Mouse (Mus musculus) heart, adult 11 months (tissue): Measurements from ENCODE around the gene Speg.

Experiments used
- DNase-seq: peaks from one replicate; pipeline ENCODE4 v3.0.0; 2022

Gene Speg

DNA sequence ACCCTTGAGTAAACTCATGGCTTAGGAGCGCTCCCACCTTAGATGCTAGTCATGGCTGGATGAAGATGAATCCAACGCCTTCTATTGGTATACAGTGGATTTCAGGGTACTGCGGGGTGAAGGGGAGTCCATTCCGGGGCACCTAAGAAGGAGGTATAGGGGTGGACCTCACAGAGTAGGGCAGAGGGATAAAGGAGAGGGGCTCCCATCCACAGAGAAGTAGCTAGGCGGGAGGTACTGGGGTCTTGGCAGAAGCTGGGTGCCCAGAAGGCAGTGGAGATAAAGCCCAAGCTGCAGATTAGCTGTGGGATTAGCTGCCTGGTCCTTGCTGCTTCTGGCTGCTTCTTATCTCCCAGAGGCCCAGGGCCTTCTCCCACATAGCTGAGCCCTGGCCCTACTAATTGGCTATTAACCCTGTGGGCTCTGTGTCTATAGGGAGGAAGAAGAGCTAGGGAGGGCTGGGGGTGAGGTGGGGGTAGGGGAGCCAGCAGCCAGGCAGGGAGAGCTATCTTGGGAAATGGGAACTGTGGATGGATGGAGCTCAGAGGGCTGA lies 88.6 kb downstream of the Speg start:
- DNase-seq, result no peak

DNA sequence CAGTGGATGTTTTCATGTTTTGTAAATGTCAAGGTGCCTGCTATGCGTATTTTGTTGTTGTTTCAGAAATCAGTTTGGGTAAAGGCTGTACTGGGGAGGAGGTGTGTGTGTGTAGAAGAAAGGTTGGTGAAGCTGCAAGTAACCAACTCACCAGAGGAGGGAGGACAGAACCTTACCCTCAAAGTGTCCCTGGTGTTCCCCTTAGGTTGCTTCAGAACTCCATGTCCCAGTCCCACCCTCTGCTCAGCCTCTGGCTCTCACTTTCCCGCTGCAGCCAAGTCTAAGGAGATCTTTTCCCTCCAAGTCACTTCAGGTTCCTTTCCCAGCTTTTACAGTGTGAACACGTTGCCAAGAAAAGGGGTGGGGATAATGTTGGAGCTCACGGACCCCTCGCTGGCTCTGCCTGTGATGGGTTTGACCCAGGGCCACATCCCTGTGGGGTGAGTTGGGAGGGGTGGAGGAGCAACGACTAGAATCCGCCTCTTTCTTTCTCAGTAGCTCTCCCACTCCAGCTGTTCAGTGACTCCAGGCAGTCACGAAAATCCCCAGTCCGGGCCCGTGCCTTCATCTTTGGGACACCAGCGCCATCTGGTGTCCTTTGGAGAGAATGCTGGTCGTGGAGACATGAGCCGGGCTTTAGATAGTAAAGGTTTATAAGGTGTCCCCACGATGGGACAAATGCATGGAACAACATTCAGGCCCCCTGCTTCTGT lies 92.3 kb downstream of the Speg start:
- DNase-seq, result peak; percentile 97

DNA sequence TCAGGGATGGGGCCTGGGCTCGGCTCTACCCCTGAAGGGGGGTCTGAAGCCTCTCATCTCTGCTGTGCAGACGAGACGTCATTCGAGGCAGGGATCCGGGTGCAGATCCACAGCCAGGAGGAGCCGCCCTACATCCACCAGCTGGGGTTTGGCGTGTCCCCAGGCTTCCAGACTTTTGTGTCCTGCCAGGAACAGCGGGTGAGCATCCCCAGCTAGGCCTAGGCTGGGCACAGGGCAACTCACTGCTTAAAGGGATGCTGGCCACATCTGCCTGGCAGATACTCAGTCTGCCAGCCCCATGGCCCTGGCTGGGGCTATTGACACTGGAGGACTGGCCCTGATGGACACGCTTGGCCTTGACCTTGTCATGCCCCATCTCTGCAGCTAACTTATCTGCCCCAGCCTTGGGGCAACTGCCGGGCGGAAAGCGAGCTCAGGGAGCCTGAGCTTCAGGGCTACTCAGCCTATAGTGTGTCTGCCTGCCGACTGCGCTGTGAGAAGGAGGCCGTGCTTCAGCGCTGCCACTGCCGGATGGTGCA lies 94.3 kb downstream of the Speg start:
- peak; percentile 88 for DNase-seq

- no peak for DNase-seq
These were observed 101.3 kb downstream of the Speg start for GRCm38 (mm10) chr1:75476441-75476840.

DNA sequence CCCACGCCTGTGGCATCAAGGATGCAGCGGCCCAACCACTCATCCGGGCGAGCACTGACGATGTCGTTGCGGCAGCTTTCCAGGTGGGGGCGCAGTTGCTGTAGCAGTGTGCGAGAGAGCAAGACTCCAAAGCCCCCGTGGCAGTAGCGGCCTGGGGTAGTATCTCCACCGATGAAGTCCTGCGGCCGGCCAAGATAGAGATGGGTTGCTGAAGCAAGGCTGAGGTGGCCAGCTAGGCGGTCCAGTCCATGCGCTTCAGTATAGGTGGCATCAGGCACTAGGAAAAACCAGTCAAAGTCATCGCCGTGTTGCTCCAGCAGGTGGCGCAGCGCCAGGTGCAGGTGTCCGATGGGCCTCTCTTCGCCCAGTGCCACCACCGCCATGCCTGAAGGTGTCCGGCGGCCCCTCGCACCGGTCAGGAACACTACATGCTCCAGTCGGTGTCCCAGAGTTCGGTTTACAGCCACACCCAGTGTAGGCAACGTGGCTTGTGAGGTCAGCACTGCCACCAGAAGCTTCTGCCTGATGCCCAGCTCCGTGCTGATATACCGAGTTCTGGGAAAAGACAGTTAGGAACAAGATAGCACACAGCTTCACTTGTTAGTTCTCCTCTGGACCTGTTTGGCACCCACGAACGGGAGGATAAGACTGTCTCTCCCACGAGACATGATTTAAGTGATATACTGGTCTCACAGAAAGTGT lies 102.3 kb downstream of the Speg start:
- DNase-seq, result peak; percentile 96

GRCm38 (mm10) chr1:75477966-75478290 lies 102.8 kb downstream of the Speg start:
- no peak for DNase-seq

GRCm38 (mm10) chr1:75478497-75478896 lies 103.4 kb downstream of the Speg start:
- peak; percentile 98 for DNase-seq

DNA sequence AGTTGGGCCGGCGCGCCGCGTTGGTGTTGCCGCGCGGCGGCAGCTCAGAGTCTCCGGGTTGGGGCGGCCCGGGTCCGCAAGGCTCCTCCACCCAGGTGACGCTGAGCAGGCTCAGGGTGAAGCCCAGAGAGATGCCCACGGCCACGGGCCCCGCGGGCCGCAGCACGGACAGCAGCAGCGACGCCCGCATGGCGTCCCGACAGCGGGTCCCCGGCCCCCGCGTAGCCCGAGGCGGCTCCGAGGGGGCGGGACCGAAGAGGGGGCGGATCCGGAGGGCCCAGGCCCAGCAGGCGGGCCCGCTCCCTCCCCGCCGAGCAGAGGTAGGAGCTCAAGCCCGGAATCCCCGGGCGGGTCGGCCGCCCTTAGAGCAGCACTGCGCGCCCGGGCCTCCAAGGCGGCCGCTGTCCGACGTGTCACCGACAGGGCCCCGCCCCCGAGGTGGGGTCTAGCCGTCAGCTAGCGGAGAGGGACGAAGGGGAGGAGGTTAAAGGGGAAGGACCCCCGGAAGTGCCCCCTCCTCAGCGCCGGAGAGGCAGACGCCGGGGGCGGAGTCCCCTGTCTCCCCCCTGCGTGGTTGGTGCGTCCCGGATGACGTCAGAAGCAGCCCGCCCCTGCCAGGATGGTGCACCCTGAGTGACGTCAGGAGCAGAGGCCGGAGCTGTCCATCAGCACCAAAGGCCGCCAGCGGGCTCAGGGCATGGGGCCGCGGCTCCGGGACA lies 104.0 kb downstream of the Speg start, which contains the start of the genes Chpf and Tmem198:
Chpf (minus strand) TSS at position 392 of the 719 bp plus-strand sequence.
Tmem198 (plus strand) TSS at position 617 of the 719 bp plus-strand sequence.
- peak; percentile 99 for DNase-seq

- DNase-seq, result no peak
These were observed 104.5 kb downstream of the Speg start for GRCm38 (mm10) chr1:75479635-75479989.

DNA sequence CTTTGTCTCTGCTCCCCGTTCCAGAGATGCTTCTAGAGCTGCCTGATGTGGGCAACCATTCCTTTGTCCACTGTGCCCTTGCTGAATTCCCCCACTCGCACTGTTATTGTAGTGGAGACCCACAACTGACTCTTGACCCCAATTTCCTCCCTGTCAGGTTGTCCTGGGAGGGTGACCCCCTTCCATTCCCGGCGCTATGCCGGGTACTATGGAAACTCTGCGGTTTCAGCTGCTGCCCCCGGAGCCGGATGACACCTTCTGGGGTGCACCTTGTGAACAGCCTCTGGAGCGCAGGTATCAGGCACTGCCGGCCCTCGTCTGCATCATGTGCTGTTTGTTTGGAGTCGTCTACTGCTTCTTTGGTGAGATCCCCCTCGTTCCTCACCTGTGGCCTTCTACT lies 104.9 kb downstream of the Speg start:
- peak; percentile 92 for DNase-seq

GRCm38 (mm10) chr1:75480735-75481134 lies 105.6 kb downstream of the Speg start:
- no peak for DNase-seq
